Mouse (Mus musculus): ENCODE results near the gene Armh4. TPM values are rescaled to one million over a fixed set of nuclear protein-coding genes. Genes with fewer than 3 reads are reported as not detected.
"Not testable (repeated sequence)": the region's sequence is repeated elsewhere in the genome, so short reads cannot be mapped to it uniquely, and the experiment has no call there.

The Armh4 gene
- polyA plus RNA-seq (2015; fragmentation: Nextera tagmentation; extraction: Ambion mirVana), result 5.7 and 7.7 TPM in 2 replicates

DNA sequence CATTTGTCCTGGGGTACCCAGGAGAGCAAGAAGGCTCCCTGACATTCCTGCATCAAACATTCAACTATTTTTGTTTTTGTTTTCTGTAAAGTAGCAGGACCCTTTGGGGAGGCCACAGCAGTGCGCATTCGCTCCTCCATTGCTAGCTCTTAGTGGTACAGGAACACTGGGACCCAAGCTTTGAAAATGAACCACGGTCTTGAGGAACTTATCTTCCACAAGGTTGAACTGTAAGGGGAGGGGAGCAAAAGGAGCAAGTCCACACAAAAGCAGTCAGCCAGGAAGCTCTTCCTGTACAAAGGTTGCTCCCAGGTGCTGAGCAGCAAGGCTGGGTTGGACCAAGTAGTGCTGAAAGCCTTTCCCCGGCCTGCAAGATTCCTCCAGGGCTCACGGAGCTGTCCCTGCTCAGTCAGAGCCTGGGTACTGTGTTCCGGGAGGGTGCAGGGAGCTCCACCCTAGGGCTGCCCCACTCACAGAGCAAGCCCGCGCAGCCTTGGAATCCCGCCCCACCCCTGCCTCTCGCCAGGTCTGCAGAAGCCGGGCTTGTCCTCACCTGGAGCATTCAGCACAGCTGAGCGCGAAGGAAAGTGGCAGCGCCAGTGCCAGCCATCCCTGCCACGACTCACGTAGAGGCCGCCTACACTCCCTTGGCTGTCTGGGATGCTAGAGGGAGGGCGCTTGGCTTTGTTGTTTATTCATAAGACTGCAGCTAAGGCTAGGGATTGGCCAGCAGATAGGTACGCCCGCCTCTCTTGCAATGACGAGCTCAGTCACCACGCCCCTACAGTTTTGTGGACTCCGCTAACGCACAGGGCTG is at the start of gene Armh4:
TSS of gene Armh4 (minus strand) at position 669 of the 817 bp plus-strand sequence.
- ATAC-seq (replicated peaks; ENCODE audit: low FRiP score), result peak; percentile 99
- H3K4me2 ChIP-seq, result peak within 1 kb of the TSS; percentile 66
- H3K4me3 ChIP-seq (replicated peaks), result peak within 1 kb of the TSS; percentile 47
- peaks cover 10% of the 10 kb centered on the region; the same call in 1 of the 2 replicates for H3K27me3 ChIP-seq
- H3K9me3 ChIP-seq (replicated peaks), result no peaks in the 10 kb centered on the region
- no peaks in the 10 kb centered on the region for H3K36me3 ChIP-seq
- H3K27ac ChIP-seq, result no peak within 1 kb of the TSS
- H3K9ac ChIP-seq, result 0 out of 2 replicates have a peak within 1 kb of the TSS, but pooled peaks have one; percentile 11
- peaks cover 5% of the 10 kb centered on the region for H3K4me1 ChIP-seq
- under 1% methylated on average over 24 of the region's 24 CpGs for WGBS

DNA sequence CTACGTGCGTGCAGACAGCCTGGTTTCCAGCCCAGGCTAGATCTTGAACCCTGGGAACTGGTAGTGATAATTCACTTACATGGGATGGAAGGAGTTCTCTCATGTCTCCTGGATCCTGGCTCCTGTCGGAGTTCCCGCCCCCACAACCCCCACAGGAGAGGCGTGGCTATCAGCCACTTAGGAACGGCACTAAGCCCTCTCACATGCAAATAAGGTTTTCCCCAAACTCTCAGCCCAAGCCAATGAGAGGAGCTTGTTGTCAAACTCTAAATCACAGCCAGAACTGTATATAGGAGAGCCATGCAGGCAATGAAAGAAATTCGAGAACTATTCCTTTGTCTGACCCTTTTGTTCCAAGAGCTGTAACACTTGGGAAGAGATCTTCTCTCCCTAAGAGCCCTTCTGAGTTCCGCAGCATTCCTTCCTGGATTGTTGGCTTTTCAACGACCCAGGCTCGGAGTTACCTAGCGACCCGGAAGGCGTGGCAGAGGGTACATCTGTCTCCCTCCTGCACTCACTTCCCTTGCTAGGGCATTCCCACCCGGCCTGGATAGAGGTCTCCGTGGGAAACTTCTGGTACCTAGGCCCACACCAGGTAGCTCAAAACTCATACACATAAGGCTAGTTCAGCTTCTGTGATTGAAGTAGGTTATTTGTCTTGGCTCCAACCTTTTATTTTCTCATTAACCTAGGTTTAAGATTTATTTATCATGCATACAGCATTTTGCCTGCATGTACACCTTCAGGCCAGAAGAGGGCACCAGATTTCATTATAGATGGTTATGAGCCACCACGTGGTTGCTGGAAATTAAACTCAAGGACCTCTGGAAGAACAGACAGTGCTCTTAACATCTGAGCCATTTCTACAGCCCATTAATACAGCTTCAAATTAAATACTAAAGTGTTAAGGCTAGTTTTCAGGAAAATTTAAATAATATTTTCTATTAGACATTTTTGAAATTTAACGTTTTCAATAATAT is 46.3 kb upstream of the Armh4 start:
- H3K9me3 ChIP-seq (replicated peaks), result no peaks in the 10 kb centered on the region
- 14% methylated on average over 17 of the region's 17 CpGs for WGBS
- H3K4me3 ChIP-seq (replicated peaks), result peak overlapping the region; percentile 27
- no peak overlapping the region for H3K9ac ChIP-seq
- no peaks in the 10 kb centered on the region for H3K36me3 ChIP-seq
- H3K4me1 ChIP-seq, result 0 out of 2 replicates have a peak, but pooled peaks cover 3% of the 10 kb centered on the region
- peak overlapping the region; percentile 57 for H3K4me2 ChIP-seq
- 0 out of 2 replicates have a peak, but pooled peaks have one; percentile 62 for ATAC-seq (replicated peaks; ENCODE audit: low FRiP score)
- no peaks in the 10 kb centered on the region for H3K27me3 ChIP-seq
- no peak overlapping the region for H3K27ac ChIP-seq

DNA sequence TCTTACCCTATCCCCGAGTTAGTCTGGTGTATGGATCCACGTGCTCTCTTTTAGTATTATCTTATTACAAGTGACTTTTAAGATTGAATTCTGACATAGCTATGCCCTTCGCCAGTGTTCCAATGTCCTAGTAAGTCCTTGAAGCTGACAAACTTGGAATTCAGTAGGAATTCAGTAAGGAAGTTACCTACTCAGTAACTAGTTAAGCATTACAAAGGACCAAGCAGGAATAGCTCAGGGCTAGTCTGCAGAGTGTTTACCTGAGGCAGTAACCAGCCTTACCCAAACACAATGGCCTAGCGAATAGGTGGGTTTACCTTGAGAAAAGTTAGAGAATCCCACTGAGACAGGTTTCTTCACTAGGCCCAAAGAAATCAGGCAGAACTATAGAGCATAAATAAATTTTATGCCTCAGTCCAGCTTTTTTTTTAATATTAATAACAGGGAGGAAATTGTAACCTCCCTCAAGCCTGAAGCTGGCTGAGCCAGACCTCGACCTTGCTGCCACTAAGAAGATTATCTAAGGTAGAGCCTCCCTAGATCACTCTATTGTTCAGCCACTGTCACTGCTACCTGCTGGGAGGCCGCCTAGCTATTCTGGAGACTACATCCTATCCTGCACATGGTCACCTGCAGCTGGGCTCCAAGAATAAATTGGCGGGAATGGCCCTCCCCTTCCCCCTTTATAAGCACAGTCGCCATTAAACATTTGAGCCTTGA is 36.7 kb upstream of the Armh4 start:
- H3K27me3 ChIP-seq; H3K36me3 ChIP-seq; H3K4me1 ChIP-seq; H3K4me3 ChIP-seq (replicated peaks); H3K9ac ChIP-seq; H3K4me2 ChIP-seq; ATAC-seq (replicated peaks; ENCODE audit: low FRiP score); H3K27ac ChIP-seq; H3K9me3 ChIP-seq (replicated peaks): not testable (repeated sequence)
- 83% methylated on average over 8 of the region's 8 CpGs for WGBS

DNA sequence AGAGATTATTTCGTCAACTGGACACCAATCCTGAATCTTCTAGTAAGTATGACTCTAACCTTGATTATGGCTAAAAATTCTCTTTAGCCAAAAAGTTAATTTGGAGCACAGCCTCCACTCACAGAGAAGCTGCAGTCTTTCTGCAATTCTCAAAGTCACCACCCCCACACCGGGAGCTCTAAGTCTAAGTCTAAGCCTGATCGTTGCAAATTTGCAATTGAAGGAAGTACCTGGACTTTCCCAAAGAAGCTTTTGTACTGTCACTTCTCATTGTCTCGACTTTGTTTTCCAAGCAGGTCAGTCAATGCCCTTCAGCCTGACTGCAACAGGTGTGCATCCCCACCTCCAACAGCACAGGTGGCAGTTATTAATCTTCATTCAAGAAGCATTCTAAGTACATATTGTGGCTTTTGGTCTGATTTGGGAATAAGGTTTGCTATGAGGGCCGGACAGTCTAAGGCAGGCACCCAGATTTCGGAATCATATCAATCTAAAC is 35.6 kb upstream of the Armh4 start:
- not testable (repeated sequence) for H3K4me1 ChIP-seq; ATAC-seq (replicated peaks; ENCODE audit: low FRiP score); H3K27ac ChIP-seq; H3K9ac ChIP-seq; H3K4me2 ChIP-seq; H3K36me3 ChIP-seq; H3K9me3 ChIP-seq (replicated peaks); H3K27me3 ChIP-seq; H3K4me3 ChIP-seq (replicated peaks)
- WGBS, result 89% methylated on average over 6 of the region's 6 CpGs

GRCm38 (mm10) chr14:49812966-49813365 is 29.8 kb upstream of the Armh4 start:
- ATAC-seq (replicated peaks; ENCODE audit: low FRiP score); H3K27me3 ChIP-seq; H3K9ac ChIP-seq; H3K4me3 ChIP-seq (replicated peaks); H3K4me2 ChIP-seq; H3K27ac ChIP-seq; H3K36me3 ChIP-seq; H3K4me1 ChIP-seq; H3K9me3 ChIP-seq (replicated peaks): not testable (repeated sequence)
- WGBS, result 88% methylated on average over 9 of the region's 9 CpGs

GRCm38 (mm10) chr14:49805051-49805450 is 21.9 kb upstream of the Armh4 start:
- H3K9me3 ChIP-seq (replicated peaks); H3K36me3 ChIP-seq; H3K27me3 ChIP-seq; H3K9ac ChIP-seq; H3K4me3 ChIP-seq (replicated peaks); ATAC-seq (replicated peaks; ENCODE audit: low FRiP score); H3K4me2 ChIP-seq; H3K4me1 ChIP-seq; H3K27ac ChIP-seq: not testable (repeated sequence)

DNA sequence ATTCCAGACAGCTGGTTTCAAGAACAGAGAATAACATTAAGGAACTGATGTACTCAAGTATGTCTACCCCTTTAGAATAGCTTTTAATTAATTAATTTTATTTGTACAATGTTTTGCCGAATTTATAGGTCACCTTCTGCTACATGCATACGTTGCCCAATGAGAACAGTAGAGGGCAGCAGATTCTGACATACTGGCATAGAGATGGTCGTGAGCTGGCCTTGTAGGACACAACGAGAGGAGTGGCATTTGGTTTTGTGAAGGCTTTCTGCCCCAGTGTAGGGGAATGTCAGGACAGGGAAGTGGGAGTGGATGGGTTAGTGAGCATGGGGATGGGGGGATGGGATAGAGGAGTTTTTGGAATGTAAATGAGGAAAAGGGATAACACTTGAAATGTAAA is 18.3 kb upstream of the Armh4 start:
- H3K27ac ChIP-seq, result no peak overlapping the region
- ATAC-seq (replicated peaks; ENCODE audit: low FRiP score), result no peak
- no peaks in the 10 kb centered on the region for H3K36me3 ChIP-seq
- H3K9ac ChIP-seq, result no peak overlapping the region
- no peaks in the 10 kb centered on the region for H3K9me3 ChIP-seq (replicated peaks)
- H3K4me2 ChIP-seq, result no peak overlapping the region
- 13% methylated on average over 4 of the region's 4 CpGs for WGBS
- H3K27me3 ChIP-seq, result no peaks in the 10 kb centered on the region
- no peaks in the 10 kb centered on the region for H3K4me1 ChIP-seq
- H3K4me3 ChIP-seq (replicated peaks), result no peak overlapping the region

- Histone ChIP-seq H3K27ac (no peak overlapping the region), H3K4me3 (replicated peaks) (no peak overlapping the region), H3K4me2 (no peak overlapping the region), H3K9me3 (replicated peaks) (no peaks in the 10 kb centered on the region), H3K27me3 (no peaks in the 10 kb centered on the region), H3K4me1 (no peaks in the 10 kb centered on the region), H3K9ac (no peak overlapping the region), H3K36me3 (no peaks in the 10 kb centered on the region)
- no peak for ATAC-seq (replicated peaks; ENCODE audit: low FRiP score)
- 86% methylated on average over 4 of the region's 4 CpGs for WGBS
These were observed 10.8 kb upstream of the Armh4 start for GRCm38 (mm10) chr14:49793948-49794347.

DNA sequence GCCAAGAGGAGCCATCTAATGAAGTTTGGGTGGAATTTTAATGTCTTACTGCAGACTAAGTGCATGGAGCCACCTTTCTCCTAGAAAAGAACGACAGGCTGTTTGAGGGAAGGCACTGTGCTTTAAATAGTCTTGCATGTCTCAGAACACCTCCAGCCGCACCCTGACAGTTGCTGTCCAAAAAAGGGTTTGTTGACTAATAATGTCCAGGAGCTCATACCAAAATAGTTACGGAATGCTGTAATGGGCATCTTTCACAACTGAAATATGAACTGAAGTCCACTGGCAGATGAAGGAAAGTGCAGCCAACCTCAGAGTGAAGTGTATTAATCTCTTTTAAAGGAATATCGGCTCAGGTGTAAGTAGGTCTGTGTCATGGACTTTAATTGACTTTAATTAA is 7.4 kb upstream of the Armh4 start:
- Histone ChIP-seq H3K4me1 (no peaks in the 10 kb centered on the region), H3K27ac (no peak overlapping the region), H3K36me3 (no peaks in the 10 kb centered on the region), H3K9ac (no peak overlapping the region), H3K4me2 (no peak overlapping the region), H3K4me3 (replicated peaks) (no peak overlapping the region), H3K27me3 (peaks cover 8% of the 10 kb centered on the region; the same call in 1 of the 2 replicates), H3K9me3 (replicated peaks) (no peaks in the 10 kb centered on the region)
- no peak for ATAC-seq (replicated peaks; ENCODE audit: low FRiP score)
- WGBS, result 79% methylated on average over 4 of the region's 4 CpGs

DNA sequence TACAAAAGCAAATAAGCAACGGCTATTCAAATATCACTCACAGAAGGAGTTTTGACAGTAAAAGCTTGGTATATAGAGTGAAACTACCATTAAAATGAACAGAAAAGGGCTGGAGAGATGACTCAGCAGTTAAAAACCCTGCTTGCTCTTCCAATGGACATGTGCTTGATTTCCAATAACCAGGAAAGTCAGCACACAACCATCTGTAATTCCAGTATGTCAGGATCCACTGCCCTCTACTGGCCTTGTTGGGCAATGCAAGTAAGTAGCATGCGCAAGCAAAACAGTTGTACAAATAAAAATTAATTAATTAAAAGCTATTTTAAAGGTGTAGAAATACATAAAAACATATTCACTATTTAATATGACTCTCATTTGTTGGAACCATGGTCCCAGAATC is 2.6 kb upstream of the Armh4 start:
- no peaks in the 10 kb centered on the region for H3K9me3 ChIP-seq (replicated peaks)
- H3K27ac ChIP-seq, result no peak overlapping the region
- no peak overlapping the region for H3K4me2 ChIP-seq
- H3K9ac ChIP-seq, result no peak overlapping the region
- no peak overlapping the region for H3K4me3 ChIP-seq (replicated peaks)
- 62% methylated on average over 2 of the region's 2 CpGs for WGBS
- peaks cover 12% of the 10 kb centered on the region; the same call in 1 of the 2 replicates for H3K27me3 ChIP-seq
- H3K4me1 ChIP-seq, result peaks cover 5% of the 10 kb centered on the region
- H3K36me3 ChIP-seq, result no peaks in the 10 kb centered on the region
- no peak for ATAC-seq (replicated peaks; ENCODE audit: low FRiP score)

- H3K27ac ChIP-seq, result no peak overlapping the region
- no peak overlapping the region for H3K9ac ChIP-seq
- H3K36me3 ChIP-seq, result no peaks in the 10 kb centered on the region
- H3K4me3 ChIP-seq (replicated peaks), result peak overlapping the region; percentile 47; the same call in 1 of the 2 replicates
- no peak overlapping the region for H3K4me2 ChIP-seq
- no peak for ATAC-seq (replicated peaks; ENCODE audit: low FRiP score)
- H3K4me1 ChIP-seq, result peaks cover 5% of the 10 kb centered on the region
- peaks cover 12% of the 10 kb centered on the region; the same call in 1 of the 2 replicates for H3K27me3 ChIP-seq
- WGBS, result 78% methylated on average over 4 of the region's 4 CpGs
- H3K9me3 ChIP-seq (replicated peaks), result no peaks in the 10 kb centered on the region
These were observed 683 bp upstream of the Armh4 start for GRCm38 (mm10) chr14:49783866-49784265.

Measured in kidney, embryonic 15.5 days (tissue).